Mouse (Mus musculus): ENCODE measurements around the gene Acox3.

DNA sequence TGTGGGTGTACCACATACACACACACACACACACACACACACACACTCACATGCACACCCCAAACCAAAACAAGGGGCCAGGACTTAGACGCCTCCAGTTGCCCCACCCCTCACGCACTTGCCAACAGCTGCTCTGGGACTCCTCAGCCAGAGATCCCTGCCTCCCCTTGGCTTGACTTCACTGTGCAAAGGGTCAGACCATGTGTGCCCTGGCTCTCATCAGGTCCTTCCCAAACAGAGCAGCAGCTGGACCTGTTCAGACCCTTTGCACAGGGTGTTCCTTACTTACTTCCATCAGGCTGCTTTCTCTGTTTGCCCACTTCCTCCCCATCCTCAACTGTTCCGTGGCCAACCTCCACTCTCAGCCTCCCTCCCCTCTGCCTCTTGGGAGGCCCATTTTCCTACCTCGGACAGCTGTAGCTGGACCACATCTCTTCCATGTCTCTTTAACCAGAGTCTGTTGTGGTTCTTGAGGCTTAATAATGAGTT, 42.0 kb downstream of the Acox3 start:
- no peak for TF ChIP-seq CTCF (IDR thresholded peaks at IDR 0.05; ENCODE audit: extremely low read depth, insufficient read depth, insufficient read length, insufficient replicate concordance)
- no peak for TF ChIP-seq POLR2A (IDR thresholded peaks at IDR 0.05; ENCODE audit: low read depth, low read length)

Data from spleen, adult 2 months (tissue).